Mouse (Mus musculus) cerebellum, adult 2 months (tissue): Measurements from ENCODE around the gene Rerg. TPM values are rescaled to one million over a fixed set of nuclear protein-coding genes. Genes with fewer than 3 reads are reported as not detected.

Source experiments
- DNase-seq, 2 experiments: peaks; one replicate each; pipeline ENCODE4 v3.0.0; 2021
- H3K27ac ChIP-seq: fragments of 200-500 bp; 2 replicates; pipeline ENCODE4 v1.5.1; 2012; ENCODE audit warnings: low read length, control low read depth, inconsistent platforms; ENCODE audit not compliant: insufficient read depth
- H3K27me3 ChIP-seq: fragments of 200-500 bp; 2 replicates; pipeline ENCODE4 v1.6.1; 2012; ENCODE audit warnings: inconsistent platforms, mild to moderate bottlenecking, low read length, moderate library complexity; ENCODE audit not compliant: control insufficient read depth, insufficient read depth
- H3K4me1 ChIP-seq: fragments of 200-500 bp; 2 replicates; pipeline ENCODE4 v1.6.1; 2011; ENCODE audit warnings: low read length; ENCODE audit not compliant: control insufficient read depth, insufficient read depth
- H3K4me3 ChIP-seq: fragments of 200-500 bp; replicated peaks from 2 replicates; pipeline ENCODE3; 2011; ENCODE audit warnings: mild to moderate bottlenecking, low read depth, low read length, control low read depth; ENCODE audit not compliant: insufficient read depth
- CTCF ChIP-seq: fragments of 200-500 bp; IDR thresholded peaks from 2 replicates; pipeline ENCODE4 v1.5.1; 2011; ENCODE audit warnings: low read depth, mild to moderate bottlenecking, control low read depth, low read length, moderate library complexity, borderline replicate concordance; ENCODE audit not compliant: insufficient read depth
- POLR2A ChIP-seq: fragments of 200-500 bp; IDR thresholded peaks from 2 replicates; pipeline ENCODE4 v1.6.1; 2011; ENCODE audit warnings: low read length, control low read depth, borderline replicate concordance; ENCODE audit not compliant: insufficient read depth
- WGBS: fragments of 180-500 bp; shearing (Covaris S2); methylation state at CpG from one replicate; pipeline ENCODE4 v1.1.7; 2018; 5-methylcytosine and 5-hydroxymethylcytosine counted together
- polyA plus RNA-seq: library from polyadenylated mRNA; depleted of rRNA; stranded (reverse); fragments of >200 nt; gene quantifications from 2 replicates; pipeline ENCODE4 v1.2.3, GENCODE M21; 2012

Rerg gene
- polyA plus RNA-seq, 1 experiment, result 9.2 TPM

DNA sequence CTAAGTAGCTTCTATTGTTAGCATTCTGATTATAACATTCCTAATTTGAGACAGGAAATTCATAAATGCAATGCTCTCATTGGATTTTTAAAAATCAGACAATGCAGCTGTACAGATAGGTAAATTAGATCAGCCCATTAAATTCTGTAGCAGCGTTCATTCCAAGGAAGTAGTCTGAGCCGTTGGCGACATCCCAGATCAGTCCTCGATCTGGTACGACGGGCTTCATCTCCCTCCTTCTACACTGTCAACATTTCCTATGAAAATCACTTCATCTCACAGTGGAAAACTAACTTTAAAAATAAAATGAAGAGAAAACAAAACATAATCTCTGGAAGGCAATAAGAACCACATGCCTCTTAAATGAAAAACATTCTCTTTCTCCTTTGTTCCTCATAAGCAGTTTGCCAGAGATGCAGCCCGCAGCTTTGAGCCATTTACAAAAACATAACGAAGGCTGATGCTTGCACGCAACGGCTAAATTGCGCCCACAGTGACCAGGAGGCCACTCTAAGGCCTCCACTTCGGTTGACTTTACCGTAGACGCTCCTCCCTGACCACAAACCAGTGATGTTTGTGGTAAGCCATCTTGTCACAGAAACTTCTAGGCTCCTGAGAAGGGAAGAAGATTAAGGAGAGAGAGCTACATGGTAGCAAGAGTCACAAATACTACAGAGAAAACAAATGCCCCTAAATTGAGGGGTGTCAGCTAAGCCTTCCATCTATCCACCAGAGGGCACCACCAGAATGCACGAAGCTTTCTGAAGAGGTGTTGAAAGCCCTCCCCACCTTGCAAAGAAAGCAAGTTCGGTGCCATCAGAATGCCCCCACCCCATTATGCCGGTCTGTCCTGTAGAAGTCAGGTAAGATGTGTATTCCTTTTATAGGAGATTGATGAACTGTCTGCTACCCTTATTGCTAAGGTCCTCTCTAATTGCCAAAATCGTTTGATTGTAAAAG is 71.8 kb downstream of the Rerg start:
- no peak for DNase-seq
- Histone ChIP-seq H3K4me1 (no peaks in the 10 kb centered on the region), H3K27me3 (no peaks in the 10 kb centered on the region), H3K27ac (no peak overlapping the region), H3K4me3 (no peak overlapping the region)
- TF ChIP-seq POLR2A, result no peak
- TF ChIP-seq CTCF, result peak; percentile 21; the same call in 1 of the 2 replicates
- 68% methylated on average over 18 of the region's 18 CpGs for WGBS

DNA sequence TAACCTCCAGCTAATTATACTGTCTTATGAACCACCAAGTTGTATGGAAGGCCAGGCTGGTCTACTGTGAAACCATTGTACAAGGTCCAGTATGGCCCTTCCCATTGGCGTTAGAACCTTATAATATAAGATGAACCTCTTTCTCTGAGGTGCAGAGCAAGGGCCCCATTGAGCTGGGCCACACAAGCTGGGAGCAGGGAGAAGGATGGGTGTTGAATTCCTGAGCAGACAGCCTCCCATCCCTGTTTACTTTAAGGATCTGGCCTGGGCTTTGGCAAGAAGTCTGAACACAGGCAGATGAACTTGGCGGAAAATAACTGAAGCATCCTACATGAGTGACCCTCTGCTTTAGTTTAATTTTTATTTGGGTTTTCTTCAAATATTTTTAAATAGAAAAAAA is 75.8 kb downstream of the Rerg start:
- H3K27ac ChIP-seq, result no peak overlapping the region
- 95% methylated on average over 2 of the region's 2 CpGs for WGBS
- H3K4me3 ChIP-seq, result no peak overlapping the region
- no peaks in the 10 kb centered on the region for H3K4me1 ChIP-seq
- no peak for TF ChIP-seq CTCF
- no peak for TF ChIP-seq POLR2A
- no peak for DNase-seq
- H3K27me3 ChIP-seq, result no peaks in the 10 kb centered on the region

DNA sequence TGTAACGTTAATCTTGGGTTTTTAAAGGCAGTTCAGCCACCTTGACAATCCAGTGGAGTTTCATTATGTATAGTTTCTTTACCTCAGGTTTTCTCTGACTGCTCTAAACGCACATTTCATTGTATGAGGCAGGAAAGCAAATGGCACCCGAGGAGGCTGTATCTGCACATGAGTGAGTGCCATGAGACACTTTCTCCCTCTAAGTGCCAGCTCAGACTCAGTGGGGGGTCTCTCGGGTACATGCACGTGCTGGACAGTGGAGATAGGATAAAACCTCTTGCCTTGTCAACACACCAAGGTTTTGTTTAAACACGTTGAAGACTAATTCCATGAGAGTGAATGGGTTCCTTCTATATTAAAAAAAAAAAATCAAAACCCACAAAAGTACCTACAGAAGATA is 81.8 kb downstream of the Rerg start:
- H3K27ac ChIP-seq, result no peak overlapping the region
- TF ChIP-seq POLR2A (no peak), CTCF (no peak)
- H3K4me1 ChIP-seq, result peaks cover 6% of the 10 kb centered on the region; the same call in 1 of the 2 replicates
- no peaks in the 10 kb centered on the region for H3K27me3 ChIP-seq
- WGBS, result 24% methylated on average over 6 of the region's 6 CpGs
- peak in 1 of 2 experiments; percentile 14 for DNase-seq
- H3K4me3 ChIP-seq, result no peak overlapping the region

DNA sequence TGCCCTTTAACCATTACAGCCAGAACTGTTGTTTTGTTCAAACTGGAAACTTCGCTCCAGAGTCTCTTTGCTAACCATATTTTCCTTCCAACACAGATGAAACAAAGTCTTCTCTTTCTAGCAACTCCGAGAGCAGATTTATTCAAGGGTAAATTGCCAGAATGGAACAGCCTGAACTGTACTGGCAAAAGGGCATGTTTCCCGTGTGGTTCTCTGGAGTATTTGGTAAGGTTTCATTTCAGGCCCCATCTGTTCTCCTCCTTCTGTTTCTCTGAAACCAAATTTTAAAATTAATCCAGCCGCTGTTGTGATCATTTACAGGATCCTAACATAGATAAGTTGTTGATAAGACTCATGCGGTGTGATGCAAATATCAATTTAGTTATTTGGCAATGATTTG is 82.3 kb downstream of the Rerg start:
- no peak overlapping the region for H3K4me3 ChIP-seq
- H3K27ac ChIP-seq, result no peak overlapping the region
- peaks cover 6% of the 10 kb centered on the region; the same call in 1 of the 2 replicates for H3K4me1 ChIP-seq
- no peaks in the 10 kb centered on the region for H3K27me3 ChIP-seq
- 22% methylated on average over 5 of the region's 5 CpGs for WGBS
- DNase-seq, result peak in 1 of 2 experiments; percentile 29
- TF ChIP-seq POLR2A (no peak), CTCF (no peak)

GRCm38 (mm10) chr6:137087470-137087869 is 82.8 kb downstream of the Rerg start:
- 71% methylated on average over 3 of the region's 3 CpGs for WGBS
- Histone ChIP-seq H3K4me3 (no peak overlapping the region), H3K27ac (no peak overlapping the region), H3K27me3 (no peaks in the 10 kb centered on the region), H3K4me1 (peaks cover 6% of the 10 kb centered on the region; the same call in 1 of the 2 replicates)
- DNase-seq, result no peak
- TF ChIP-seq CTCF (no peak), POLR2A (no peak)

DNA sequence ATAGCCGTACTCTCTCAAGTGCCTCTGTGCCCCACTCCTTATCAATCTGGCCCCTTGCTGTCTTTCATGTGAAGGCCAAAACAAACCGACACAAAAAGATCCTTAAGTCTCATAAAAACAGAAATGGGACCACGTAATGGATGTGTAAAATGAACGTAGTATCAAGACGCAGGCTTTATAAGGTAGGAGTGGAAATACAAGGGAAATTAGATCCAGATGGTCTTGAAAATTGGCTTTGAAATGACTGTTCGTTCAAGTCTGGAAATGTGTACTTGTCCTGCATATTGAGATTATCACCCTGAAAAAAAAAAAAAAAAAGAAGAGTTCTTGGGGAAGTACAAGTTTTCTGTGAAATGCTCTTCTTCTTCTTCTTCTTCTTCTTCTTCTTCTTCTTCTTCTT is 90.6 kb downstream of the Rerg start:
- 85% methylated on average over 6 of the region's 6 CpGs for WGBS
- no peaks in the 10 kb centered on the region for H3K4me1 ChIP-seq
- H3K27me3 ChIP-seq, result no peaks in the 10 kb centered on the region
- no peak overlapping the region for H3K27ac ChIP-seq
- TF ChIP-seq CTCF (no peak), POLR2A (no peak)
- no peak overlapping the region for H3K4me3 ChIP-seq
- no peak for DNase-seq

DNA sequence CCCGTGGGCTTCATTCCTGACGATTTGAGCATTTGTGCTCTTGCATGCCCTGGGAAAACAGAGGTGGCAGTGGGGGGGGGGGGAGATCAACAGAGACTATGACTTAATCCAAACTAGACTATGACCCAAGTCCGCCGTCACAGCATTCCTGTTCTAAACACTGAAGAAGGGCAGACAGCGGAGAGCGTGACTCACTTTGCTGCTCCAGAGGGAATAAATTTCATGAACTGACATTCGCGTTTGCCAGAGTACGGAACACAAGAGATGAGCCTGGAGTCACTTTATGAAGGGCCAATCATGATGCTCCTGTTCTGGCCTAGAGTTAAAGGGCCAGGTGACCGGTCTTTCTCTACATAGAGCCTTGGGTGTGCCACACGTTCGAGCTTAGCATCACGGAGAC is 93.6 kb downstream of the Rerg start:
- WGBS, result 90% methylated on average over 13 of the region's 13 CpGs
- no peaks in the 10 kb centered on the region for H3K4me1 ChIP-seq
- H3K27ac ChIP-seq, result no peak overlapping the region
- TF ChIP-seq CTCF, result no peak
- no peak for TF ChIP-seq POLR2A
- no peaks in the 10 kb centered on the region for H3K27me3 ChIP-seq
- no peak for DNase-seq
- no peak overlapping the region for H3K4me3 ChIP-seq

- Histone ChIP-seq H3K4me1 (no peaks in the 10 kb centered on the region), H3K27me3 (no peaks in the 10 kb centered on the region), H3K27ac (no peak overlapping the region), H3K4me3 (no peak overlapping the region)
- no peak for DNase-seq
- TF ChIP-seq CTCF (no peak), POLR2A (no peak)
- WGBS, result 60% methylated on average over 6 of the region's 6 CpGs
Observed at GRCm38 (mm10) chr6:137076225-137076624, 94.1 kb downstream of the Rerg start.
